Mouse (Mus musculus) urinary bladder, postnatal 36 days (tissue): ENCODE measurements around the gene Gss.
"Not testable (repeated sequence)": the region's sequence is repeated elsewhere in the genome, so short reads cannot be mapped to it uniquely, and the experiment has no call there.

Experiments used
- DNase-seq, 2 experiments: peaks; one replicate each; pipeline ENCODE4 v3.0.0; 2022; ENCODE audit warnings: low spot score in 2 of 2, mixed read lengths in 1 of 2

Gene Gss

GRCm38 (mm10) chr2:155574700-155575099 lies 17.9 kb downstream of the Gss start:
- no peak for DNase-seq

- no peak for DNase-seq
These were observed 18.6 kb downstream of the Gss start for GRCm38 (mm10) chr2:155573996-155574395.

GRCm38 (mm10) chr2:155573001-155573400 lies 19.6 kb downstream of the Gss start:
- no peak for DNase-seq

- DNase-seq = no peak
These were observed 23.3 kb downstream of the Gss start for GRCm38 (mm10) chr2:155569223-155569807.

- DNase-seq = no peak
These were observed 24.9 kb downstream of the Gss start for GRCm38 (mm10) chr2:155567751-155568150.

GRCm38 (mm10) chr2:155562934-155563333 lies 29.7 kb downstream of the Gss start:
- DNase-seq = peak; percentile 28 to 31

- DNase-seq = no peak
These were observed 30.4 kb downstream of the Gss start for GRCm38 (mm10) chr2:155562209-155562608.

- DNase-seq = no peak
These were observed 38.1 kb downstream of the Gss start for GRCm38 (mm10) chr2:155554426-155554985.

GRCm38 (mm10) chr2:155552949-155553354 lies 39.7 kb downstream of the Gss start:
- no peak for DNase-seq

- DNase-seq = no peak
These were observed 40.3 kb downstream of the Gss start for GRCm38 (mm10) chr2:155552336-155552735.

- no peak for DNase-seq
These were observed 45.7 kb downstream of the Gss start for GRCm38 (mm10) chr2:155546955-155547354.

- DNase-seq = peak in 1 of 2 experiments; percentile 9
These were observed 51.7 kb downstream of the Gss start for GRCm38 (mm10) chr2:155540822-155541458.

- DNase-seq = no peak
These were observed 52.9 kb downstream of the Gss start for GRCm38 (mm10) chr2:155539696-155540095.

- DNase-seq = not testable (repeated sequence)
These were observed 54.0 kb downstream of the Gss start for GRCm38 (mm10) chr2:155538463-155539057.

- no peak for DNase-seq
These were observed 54.7 kb downstream of the Gss start for GRCm38 (mm10) chr2:155537761-155538462.

- DNase-seq = no peak
These were observed 56.3 kb downstream of the Gss start for GRCm38 (mm10) chr2:155536292-155536691.

GRCm38 (mm10) chr2:155527367-155527766 lies 65.2 kb downstream of the Gss start:
- DNase-seq = no peak

GRCm38 (mm10) chr2:155524378-155524777 lies 68.2 kb downstream of the Gss start:
- no peak for DNase-seq

- DNase-seq = no peak
These were observed 68.9 kb downstream of the Gss start for GRCm38 (mm10) chr2:155523706-155524105.

- DNase-seq = no peak
These were observed 73.9 kb downstream of the Gss start for GRCm38 (mm10) chr2:155518531-155519270.
